37 mouse cellular contexts compared by ENCODE assay signal in genomic region chr4:148622485-148622884, GRCm38 (mm10). TPM values are rescaled to one million over a fixed set of nuclear protein-coding genes. Genes with fewer than 3 reads are reported as not detected.
"Had no signal": no experiment of that assay in that cellular context is flagged by ENCODE, and none has a peak within 500 bp of the region (broad histone marks: within the 10 kb centered on the region; RNA-seq: fewer than 3 reads in every experiment).

No protein-coding gene starts in this region.

- H3K27me3 ChIP-seq: heart, embryonic 12.5 days; hindbrain, embryonic 12.5 days; intestine, embryonic 15.5 days; limb, embryonic 13.5 days; limb, embryonic 15.5 days; liver, embryonic 12.5 days had no signal

- H3K27ac ChIP-seq: gastrocnemius, adult 2 months; heart, embryonic 10.5 days; hindbrain, embryonic 10.5 days; hindbrain, embryonic 12.5 days; hindbrain, embryonic 14.5 days; intestine, embryonic 15.5 days; limb, embryonic 13.5 days; limb, embryonic 15.5 days; liver, embryonic 12.5 days; liver, embryonic 14.5 days had no signal

- H3K9ac ChIP-seq: heart, embryonic 12.5 days; hindbrain, embryonic 12.5 days; hindbrain, embryonic 14.5 days; intestine, embryonic 15.5 days; limb, embryonic 13.5 days; limb, embryonic 15.5 days; liver, embryonic 12.5 days; liver, embryonic 14.5 days had no signal

- DNase-seq: gastrocnemius, adult 2 months; gastrocnemius, postnatal 10 days; gastrocnemius, postnatal 25 days; heart, adult 18-20 months; heart, postnatal 10 days; heart, postnatal 4 days; kidney, adult 18-20 months; kidney, postnatal 10 days; kidney, postnatal 4 days; layer of hippocampus, adult 9-11 months; layer of hippocampus, postnatal 36 days; left cerebral cortex, postnatal 4 days had no signal

- H3K4me3 ChIP-seq: gastrocnemius, adult 2 months; heart, embryonic 10.5 days; heart, embryonic 12.5 days; hindbrain, embryonic 10.5 days; hindbrain, embryonic 12.5 days; intestine, embryonic 15.5 days; limb, embryonic 13.5 days; limb, embryonic 15.5 days; liver, embryonic 12.5 days had no signal

RNA-seq across cellular contexts. Expression of gene Masp2, which starts 20.1 kb away (rescaled TPM):
- polyA plus RNA-seq: heart, embryonic 14.5 days; intestine, postnatal 0 days; kidney, embryonic 14.5 days had no signal

RNA-seq across cellular contexts. Expression of gene Gm572, which starts 20.6 kb away (rescaled TPM):
- total RNA-seq: granulocyte monocyte progenitor cell, adult 5-6 weeks; layer of hippocampus, adult 18-20 months; layer of hippocampus, adult 8-10 months; layer of hippocampus, postnatal 14 days; layer of hippocampus, postnatal 36 days; left cerebral cortex, adult 18-20 months; left cerebral cortex, postnatal 10 days; left cerebral cortex, postnatal 25 days; left cerebral cortex, postnatal 4 days had no signal
- polyA plus RNA-seq: heart, embryonic 10.5 days; hindbrain, embryonic 10.5 days; hindbrain, embryonic 12.5 days; hindbrain, embryonic 14.5 days; hindbrain, embryonic 16.5 days; inflammation-experienced regulatory T-cells, adult 6 months; intestine, embryonic 15.5 days; intestine, postnatal 0 days; kidney, embryonic 14.5 days; kidney, embryonic 16.5 days; limb, embryonic 11.5 days; limb, embryonic 13.5 days; limb, embryonic 15.5 days; liver, embryonic 12.5 days; liver, embryonic 14.5 days; liver, embryonic 16.5 days had no signal
